ENCODE assay signal across 8 mouse cellular contexts in genomic region chr9:43102931-43103330, GRCm38 (mm10). TPM values are rescaled to one million over a fixed set of nuclear protein-coding genes. Genes with fewer than 3 reads are reported as not detected.
DNase-seq lines count a peak whose midpoint lies in the region; ATAC-seq and TF ChIP-seq lines count a peak whose summit lies in the region.

No protein-coding gene starts in this region.

- TF ChIP-seq POLR2A in embryonic fibroblast, embryonic 13.5 days (IDR thresholded peaks at IDR 0.05; ENCODE audit: low read depth, low read length): no peak

- no peaks in the 10 kb centered on the region for H3K9me3 ChIP-seq in kidney, postnatal 0 days (replicated peaks; ENCODE audit: low read length)
- no peaks in the 10 kb centered on the region for H3K9me3 ChIP-seq in intestine, postnatal 0 days (ENCODE audit: control insufficient read depth)
- H3K9me3 ChIP-seq in neural tube, embryonic 13.5 days: no peaks in the 10 kb centered on the region

- DNase-seq in kidney, postnatal 0 days (ENCODE audit: low spot score): no peak
- no peak for DNase-seq in kidney, adult 11 months
- no peak for DNase-seq in left cerebral cortex, postnatal 4 days
- no peak for DNase-seq in Muller cell, postnatal 12 days (ENCODE audit: inconsistent ontology term)
- no peak for DNase-seq in ovary, postnatal 36 days (ENCODE audit: low spot score)

- peak overlapping the region; percentile 81 for H3K4me2 ChIP-seq in kidney, postnatal 0 days (ENCODE audit: low read length)
- H3K4me2 ChIP-seq in intestine, postnatal 0 days (replicated peaks; ENCODE audit: low read depth): peak overlapping the region; percentile 78
- H3K4me2 ChIP-seq in neural tube, embryonic 13.5 days: peak overlapping the region; percentile 97

- peak overlapping the region; percentile 97; the same call in 1 of the 2 replicates for H3K9ac ChIP-seq in kidney, postnatal 0 days (ENCODE audit: low read depth, low read length)
- no peak overlapping the region for H3K9ac ChIP-seq in intestine, postnatal 0 days (ENCODE audit: low read depth, low read length)
- H3K9ac ChIP-seq in neural tube, embryonic 13.5 days: peak overlapping the region; percentile 49

- TF ChIP-seq CTCF in kidney, postnatal 0 days (IDR thresholded peaks at IDR 0.05; ENCODE audit: low read depth): no peak
- no peak for TF ChIP-seq CTCF in embryonic fibroblast, embryonic 13.5 days (IDR thresholded peaks at IDR 0.05; ENCODE audit: borderline replicate concordance, insufficient read depth, low read length)
- TF ChIP-seq CTCF in intestine, postnatal 0 days (IDR thresholded peaks at IDR 0.05; ENCODE audit: low read depth): no peak

- H3K27ac ChIP-seq in kidney, postnatal 0 days: no peak overlapping the region
- H3K27ac ChIP-seq in embryonic fibroblast, embryonic 13.5 days (ENCODE audit: insufficient read depth, low read length): no peak overlapping the region
- H3K27ac ChIP-seq in intestine, postnatal 0 days (ENCODE audit: low read depth, low read length): no peak overlapping the region
- no peak overlapping the region for H3K27ac ChIP-seq in neural tube, embryonic 13.5 days (replicated peaks)

- H3K36me3 ChIP-seq in kidney, postnatal 0 days (ENCODE audit: insufficient read depth, low read length): no peaks in the 10 kb centered on the region
- H3K36me3 ChIP-seq in intestine, postnatal 0 days (ENCODE audit: control insufficient read depth, insufficient read depth): no peaks in the 10 kb centered on the region
- H3K36me3 ChIP-seq in neural tube, embryonic 13.5 days: no peaks in the 10 kb centered on the region

- peak overlapping the region; percentile 93 for H3K4me3 ChIP-seq in kidney, postnatal 0 days (replicated peaks; ENCODE audit: low read depth, low read length)
- 0 out of 2 replicates have a peak overlapping the region, but pooled peaks have one; percentile 2 for H3K4me3 ChIP-seq in embryonic fibroblast, embryonic 13.5 days (ENCODE audit: insufficient read depth, low read length)
- H3K4me3 ChIP-seq in intestine, postnatal 0 days (ENCODE audit: low read depth, low read length): no peak overlapping the region
- H3K4me3 ChIP-seq in neural tube, embryonic 13.5 days: peak overlapping the region; percentile 19

- H3K27me3 ChIP-seq in kidney, postnatal 0 days (ENCODE audit: insufficient read depth, low read length): no peaks in the 10 kb centered on the region
- no peaks in the 10 kb centered on the region for H3K27me3 ChIP-seq in intestine, postnatal 0 days (replicated peaks; ENCODE audit: control insufficient read depth, insufficient read depth, low read length)
- H3K27me3 ChIP-seq in neural tube, embryonic 13.5 days: no peaks in the 10 kb centered on the region

- H3K4me1 ChIP-seq in kidney, postnatal 0 days (replicated peaks; ENCODE audit: insufficient read depth, low read length): peaks cover 10% of the 10 kb centered on the region
- H3K4me1 ChIP-seq in embryonic fibroblast, embryonic 13.5 days (ENCODE audit: control insufficient read depth, insufficient read depth, low read length): peaks cover 9% of the 10 kb centered on the region
- no peaks in the 10 kb centered on the region for H3K4me1 ChIP-seq in intestine, postnatal 0 days (replicated peaks; ENCODE audit: control insufficient read depth, insufficient read depth, low read length)
- peaks cover 54% of the 10 kb centered on the region for H3K4me1 ChIP-seq in neural tube, embryonic 13.5 days (replicated peaks)

- no peak for ATAC-seq in kidney, postnatal 0 days (replicated peaks; ENCODE audit: low FRiP score, low read depth)
- ATAC-seq in intestine, postnatal 0 days: no peak
- no peak for ATAC-seq in neural tube, embryonic 13.5 days (ENCODE audit: low read depth)

- 81% methylated on average over 2 of the region's 2 CpGs for whole genome bisulfite sequencing in kidney, postnatal 0 days
- WGBS in intestine, postnatal 0 days: 86% methylated on average over 2 of the region's 2 CpGs
- 94% methylated on average over 2 of the region's 2 CpGs for WGBS in neural tube, embryonic 13.5 days

- intact Hi-C loops in left cerebral cortex, postnatal 4 days (cut with DNase I): no loop called here

RNA-seq across cellular contexts. Expression of gene Arhgef12, which starts 4.1 kb away (rescaled TPM):
- polyA plus RNA-seq in kidney, postnatal 0 days (2015; fragmentation: Nextera tagmentation; extraction: Ambion mirVana): 11.2 and 11.4 TPM in 2 replicates
- polyA plus RNA-seq in embryonic fibroblast, embryonic 13.5 days (2011; ENCODE audit: insufficient read length, low read depth, missing spikeins): 56.1 and 56.6 TPM in 2 replicates
- polyA plus RNA-seq in intestine, postnatal 0 days (2015; fragmentation: Nextera tagmentation; extraction: Ambion mirVana): 3.9 and 4.9 TPM in 2 replicates
- 15.3 and 19.9 TPM in 2 replicates for polyA plus RNA-seq in neural tube, embryonic 13.5 days (2015; fragmentation: Nextera tagmentation; extraction: Ambion mirVana)
- 100 to 1,000 TPM; 185 to 199 TPM for total RNA-seq in left cerebral cortex, postnatal 4 days (2021)

RNA-seq across cellular contexts. Expression of gene Tmem136, which starts 13.4 kb away (rescaled TPM):
- 9.3 and 10.6 TPM in 2 replicates for polyA plus RNA-seq in kidney, postnatal 0 days (2015; fragmentation: Nextera tagmentation; extraction: Ambion mirVana)
- 5.5 and 6.6 TPM in 2 replicates for polyA plus RNA-seq in embryonic fibroblast, embryonic 13.5 days (2011; ENCODE audit: insufficient read length, low read depth, missing spikeins)
- polyA plus RNA-seq in intestine, postnatal 0 days (2015; fragmentation: Nextera tagmentation; extraction: Ambion mirVana): 1.4 and 1.6 TPM in 2 replicates
- polyA plus RNA-seq in neural tube, embryonic 13.5 days (2015; fragmentation: Nextera tagmentation; extraction: Ambion mirVana): 12.9 and 13.2 TPM in 2 replicates
- 10 to 100 TPM; 17.2 to 18.4 TPM for total RNA-seq in left cerebral cortex, postnatal 4 days (2021)
